Mouse (Mus musculus) kidney, embryonic 14.5 days (tissue): Measurements from ENCODE around the gene Mnat1. TPM values are rescaled to one million over a fixed set of nuclear protein-coding genes. Genes with fewer than 3 reads are reported as not detected.

Experiments
- ATAC-seq: fragments of 200-750 bp; cut with Nextera tagmentation; 2 replicates; pipeline ENCODE4 v1.8.0; 2017; ENCODE audit warnings: moderate number of reproducible peaks, mild to moderate bottlenecking, moderate TSS enrichment, moderate library complexity; ENCODE audit not compliant: low FRiP score, low TSS enrichment
- H3K27ac ChIP-seq: fragments of 300-500 bp; sonication (generic); 2 replicates; pipeline ENCODE4 v1.5.1; 2014; ENCODE audit warnings: low read depth, mild to moderate bottlenecking, low read length, moderate library complexity, mixed read lengths
- H3K27me3 ChIP-seq: fragments of 300-500 bp; sonication (generic); 2 replicates; pipeline ENCODE4 v1.6.1; 2014; ENCODE audit warnings: mild to moderate bottlenecking, low read length; ENCODE audit not compliant: control insufficient read depth, insufficient read depth
- H3K36me3 ChIP-seq: fragments of 300-500 bp; sonication (generic); 2 replicates; pipeline ENCODE4 v1.6.1; 2014; ENCODE audit warnings: low read length, mixed read lengths; ENCODE audit not compliant: control insufficient read depth, insufficient read depth
- H3K4me1 ChIP-seq: fragments of 300-500 bp; sonication (generic); 2 replicates; pipeline ENCODE4 v1.6.1; 2014; ENCODE audit warnings: low read length, mixed read lengths; ENCODE audit not compliant: control insufficient read depth, insufficient read depth
- H3K4me2 ChIP-seq: fragments of 300-500 bp; sonication (generic); replicated peaks from 2 replicates; pipeline ENCODE4 v1.6.1; 2014; ENCODE audit warnings: low read depth, mild to moderate bottlenecking, low read length
- H3K4me3 ChIP-seq: fragments of 300-500 bp; sonication (generic); 2 replicates; pipeline ENCODE4 v1.5.1; 2014; ENCODE audit warnings: mild to moderate bottlenecking, low read length
- H3K9ac ChIP-seq: fragments of 300-500 bp; sonication (generic); 2 replicates; pipeline ENCODE4 v1.6.1; 2014; ENCODE audit warnings: low read depth, mild to moderate bottlenecking, low read length, moderate library complexity
- H3K9me3 ChIP-seq: fragments of 300-500 bp; sonication (generic); 2 replicates; pipeline ENCODE4 v1.6.1; 2016; ENCODE audit warnings: low read length; ENCODE audit not compliant: control insufficient read depth
- WGBS: fragments of 180-500 bp; shearing (Covaris S2); extraction: QIAGEN DNeasy Blood & Tissue Kit; methylation state at CpG from one replicate; pipeline ENCODE4 v1.1.7; 2014; 5-methylcytosine and 5-hydroxymethylcytosine counted together
- polyA plus RNA-seq: library from polyadenylated mRNA; unstranded; fragments of >200 nt; fragmentation: Nextera tagmentation; extraction: Ambion mirVana; gene quantifications from 2 replicates; pipeline ENCODE4 v1.2.1, GENCODE M21; 2014

The Mnat1 gene
- polyA plus RNA-seq, 1 experiment from 2014 or later: 43.4 TPM

- WGBS: 93% methylated on average over 4 of the region's 4 CpGs
- no peaks in the 10 kb centered on the region for H3K27me3 ChIP-seq
Observed at GRCm38 (mm10) chr12:73208518-73208917, 85.0 kb downstream of the Mnat1 start.

DNA sequence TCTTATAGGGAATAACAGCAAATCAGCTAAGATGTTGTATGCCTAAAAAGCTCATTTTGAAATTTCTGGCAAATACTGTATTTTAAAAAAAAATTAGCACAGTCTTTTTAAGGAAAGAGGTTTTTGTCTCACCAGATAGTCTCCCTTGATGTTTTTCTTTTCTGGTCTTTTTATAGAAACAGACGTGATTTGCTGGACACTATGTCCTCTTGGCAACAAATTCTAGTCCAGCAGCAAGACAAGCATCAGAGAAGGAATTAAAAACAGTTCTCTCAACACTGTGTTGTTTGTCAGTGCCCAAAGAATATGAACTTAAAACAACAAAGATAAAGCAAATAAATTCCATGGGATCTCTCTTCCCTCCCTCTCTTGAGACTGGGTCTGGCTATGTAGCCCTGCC is 85.6 kb downstream of the Mnat1 start:
- no peaks in the 10 kb centered on the region for H3K4me1 ChIP-seq
- H3K4me2 ChIP-seq: no peak overlapping the region
- H3K9ac ChIP-seq: no peak overlapping the region
- no peaks in the 10 kb centered on the region for H3K9me3 ChIP-seq
- no peak overlapping the region for H3K4me3 ChIP-seq
- no peak overlapping the region for H3K27ac ChIP-seq
- H3K36me3 ChIP-seq: no peaks in the 10 kb centered on the region
- 39% methylated on average over 1 of the region's 1 CpGs for WGBS
- no peak for ATAC-seq
- H3K27me3 ChIP-seq: no peaks in the 10 kb centered on the region

More at GRCm38 (mm10) chr12:73208518-73208917, 85.0 kb downstream of the Mnat1 start:
- H3K9ac ChIP-seq: no peak overlapping the region
- H3K9me3 ChIP-seq: no peaks in the 10 kb centered on the region
- no peaks in the 10 kb centered on the region for H3K36me3 ChIP-seq
- H3K4me3 ChIP-seq: no peak overlapping the region
- no peak overlapping the region for H3K27ac ChIP-seq
- no peaks in the 10 kb centered on the region for H3K4me1 ChIP-seq
- H3K4me2 ChIP-seq: no peak overlapping the region
- no peak for ATAC-seq

DNA sequence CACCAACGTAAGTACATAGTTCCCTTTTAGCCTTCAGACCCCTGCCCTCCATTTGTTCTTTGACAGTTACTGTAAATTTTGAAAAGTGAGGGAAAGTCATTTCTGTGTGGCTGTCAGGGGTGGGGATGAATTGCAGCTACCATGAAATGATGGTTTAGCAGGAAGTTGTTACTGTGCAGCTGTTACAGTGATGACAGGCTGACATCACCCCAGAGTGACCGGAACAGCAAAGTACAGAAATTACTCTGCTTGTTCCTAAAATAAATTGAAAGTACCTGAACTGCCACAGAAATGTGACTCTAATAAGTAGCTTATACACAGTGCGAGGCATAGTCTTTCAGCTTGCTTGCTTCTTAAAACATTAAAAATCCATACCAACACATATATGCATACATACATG is 86.9 kb downstream of the Mnat1 start:
- H3K9me3 ChIP-seq: no peaks in the 10 kb centered on the region
- no peaks in the 10 kb centered on the region for H3K4me1 ChIP-seq
- ATAC-seq: no peak
- H3K4me3 ChIP-seq: no peak overlapping the region
- 65% methylated on average over 3 of the region's 3 CpGs for WGBS
- no peaks in the 10 kb centered on the region for H3K36me3 ChIP-seq
- H3K4me2 ChIP-seq: no peak overlapping the region
- H3K9ac ChIP-seq: no peak overlapping the region
- H3K27me3 ChIP-seq: no peaks in the 10 kb centered on the region
- H3K27ac ChIP-seq: no peak overlapping the region

DNA sequence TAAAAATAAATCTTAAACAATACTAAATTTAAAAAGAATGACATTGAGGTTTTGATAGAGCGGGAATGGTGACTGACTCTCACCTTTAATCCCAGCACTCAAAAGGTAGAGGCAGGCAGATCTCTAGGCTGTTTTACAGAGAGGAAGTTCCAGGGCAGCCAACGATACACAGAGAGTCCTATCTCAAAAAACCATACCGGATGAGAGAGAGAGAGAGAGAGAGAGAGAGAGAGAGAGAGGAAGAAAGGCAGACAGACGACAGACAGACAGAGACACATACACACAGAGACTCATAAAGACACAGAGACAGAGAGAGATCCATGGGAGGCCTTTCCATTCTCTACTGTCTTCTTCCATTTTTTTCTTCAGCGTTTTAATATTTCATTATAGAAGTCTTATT is 92.3 kb downstream of the Mnat1 start:
- Histone ChIP-seq H3K9ac (no peak overlapping the region), H3K4me1 (no peaks in the 10 kb centered on the region), H3K27ac (no peak overlapping the region), H3K9me3 (no peaks in the 10 kb centered on the region), H3K27me3 (no peaks in the 10 kb centered on the region), H3K36me3 (peaks cover 4% of the 10 kb centered on the region; the same call in 1 of the 2 replicates), H3K4me3 (no peak overlapping the region), H3K4me2 (no peak overlapping the region)
- 92% methylated on average over 5 of the region's 5 CpGs for WGBS
- no peak for ATAC-seq

DNA sequence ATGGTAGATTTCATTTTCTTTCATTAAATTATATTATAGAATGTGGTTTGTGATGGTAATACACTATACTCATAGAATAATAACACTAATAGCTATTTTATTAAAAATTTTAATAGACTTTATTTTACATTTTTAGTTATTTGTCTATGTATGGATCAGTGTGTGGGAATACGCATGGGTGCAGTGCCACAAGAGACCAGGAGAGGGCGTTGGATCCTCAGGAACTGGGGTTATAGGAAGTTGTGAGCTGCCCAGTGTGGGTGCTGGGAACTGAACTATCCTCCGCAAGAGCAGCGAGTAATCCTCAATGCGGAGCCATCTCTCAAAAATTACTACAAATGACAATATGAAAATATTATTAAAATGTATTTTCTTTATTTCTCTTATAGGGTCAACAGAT is 95.1 kb downstream of the Mnat1 start:
- Histone ChIP-seq H3K27ac (no peak overlapping the region), H3K4me2 (no peak overlapping the region), H3K9ac (no peak overlapping the region), H3K9me3 (no peaks in the 10 kb centered on the region), H3K4me3 (no peak overlapping the region), H3K27me3 (no peaks in the 10 kb centered on the region), H3K4me1 (no peaks in the 10 kb centered on the region), H3K36me3 (peaks cover 4% of the 10 kb centered on the region; the same call in 1 of the 2 replicates)
- 89% methylated on average over 5 of the region's 5 CpGs for WGBS
- no peak for ATAC-seq

DNA sequence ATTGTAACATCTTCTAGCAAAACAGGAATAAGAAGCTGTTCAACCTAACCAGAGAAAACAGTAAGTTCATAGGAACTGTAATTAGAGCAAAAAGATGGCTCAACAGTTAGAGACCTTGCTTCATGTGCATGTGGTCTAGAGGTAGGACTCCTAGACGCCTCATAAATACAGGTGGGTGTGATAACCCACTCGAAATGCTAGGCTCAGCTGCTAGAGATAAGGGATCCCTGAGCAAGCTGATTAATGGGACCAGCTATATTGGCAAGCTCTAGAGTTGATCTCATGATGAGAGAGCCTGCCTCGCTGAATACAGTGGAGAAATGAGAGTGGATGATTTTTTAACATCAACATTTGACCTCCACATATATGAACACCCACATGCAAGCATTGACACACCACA is 97.7 kb downstream of the Mnat1 start:
- Histone ChIP-seq H3K4me1 (no peaks in the 10 kb centered on the region), H3K36me3 (peaks cover 4% of the 10 kb centered on the region; the same call in 1 of the 2 replicates), H3K27me3 (no peaks in the 10 kb centered on the region), H3K9me3 (no peaks in the 10 kb centered on the region), H3K4me2 (no peak overlapping the region), H3K4me3 (no peak overlapping the region), H3K27ac (no peak overlapping the region), H3K9ac (no peak overlapping the region)
- no peak for ATAC-seq
- 96% methylated on average over 3 of the region's 3 CpGs for WGBS

GRCm38 (mm10) chr12:73223872-73224271 is 100.4 kb downstream of the Mnat1 start:
- no peak overlapping the region for H3K27ac ChIP-seq
- no peaks in the 10 kb centered on the region for H3K9me3 ChIP-seq
- H3K4me3 ChIP-seq: no peak overlapping the region
- no peak overlapping the region for H3K4me2 ChIP-seq
- WGBS: 76% methylated on average over 6 of the region's 6 CpGs
- H3K4me1 ChIP-seq: no peaks in the 10 kb centered on the region
- no peaks in the 10 kb centered on the region for H3K27me3 ChIP-seq
- peaks cover 4% of the 10 kb centered on the region; the same call in 1 of the 2 replicates for H3K36me3 ChIP-seq
- no peak for ATAC-seq
- no peak overlapping the region for H3K9ac ChIP-seq

DNA sequence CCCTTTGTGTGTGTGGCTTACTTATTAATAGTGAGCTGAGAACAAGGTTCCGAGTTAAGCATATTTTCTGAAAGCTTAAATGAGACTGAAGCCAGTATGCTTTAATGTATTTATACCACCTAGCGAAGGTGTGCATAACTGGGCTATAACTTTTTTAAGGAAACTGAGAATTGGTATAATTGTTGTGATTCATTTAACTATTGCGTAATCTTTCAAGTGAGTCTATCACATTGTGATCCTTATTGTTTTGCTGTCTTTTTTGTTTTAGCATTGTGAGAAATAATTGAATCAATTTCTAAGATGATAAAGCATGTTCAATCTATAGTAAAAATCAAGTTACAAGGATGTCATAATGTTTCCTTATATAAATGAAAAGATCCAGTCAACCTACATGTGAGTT is 104.9 kb downstream of the Mnat1 start:
- no peaks in the 10 kb centered on the region for H3K36me3 ChIP-seq
- no peak for ATAC-seq
- H3K9me3 ChIP-seq: no peaks in the 10 kb centered on the region
- no peak overlapping the region for H3K27ac ChIP-seq
- no peak overlapping the region for H3K9ac ChIP-seq
- no peaks in the 10 kb centered on the region for H3K27me3 ChIP-seq
- no peaks in the 10 kb centered on the region for H3K4me1 ChIP-seq
- no peak overlapping the region for H3K4me2 ChIP-seq
- no peak overlapping the region for H3K4me3 ChIP-seq
- WGBS: 92% methylated on average over 3 of the region's 3 CpGs

DNA sequence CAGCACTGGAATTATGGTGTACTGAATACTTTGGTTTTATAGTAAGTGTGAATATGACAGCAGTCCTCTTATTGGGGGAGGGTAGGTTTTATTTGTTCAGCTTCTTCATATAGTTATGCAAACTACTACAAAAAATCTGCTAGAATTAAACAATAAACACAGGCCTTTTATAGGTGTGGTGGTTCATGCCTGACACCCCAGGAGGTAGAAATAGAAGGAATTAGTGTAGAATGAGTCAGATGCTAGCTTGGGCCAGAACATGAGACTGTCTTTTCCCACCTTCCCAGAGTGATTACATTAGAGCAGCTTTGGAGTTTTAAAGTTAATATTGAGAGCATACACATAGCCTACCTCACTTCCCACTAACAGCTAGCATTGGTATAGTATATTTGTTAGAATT is 106.7 kb downstream of the Mnat1 start:
- no peak overlapping the region for H3K9ac ChIP-seq
- H3K9me3 ChIP-seq: no peaks in the 10 kb centered on the region
- no peaks in the 10 kb centered on the region for H3K4me1 ChIP-seq
- H3K27ac ChIP-seq: no peak overlapping the region
- no peak overlapping the region for H3K4me3 ChIP-seq
- H3K36me3 ChIP-seq: no peaks in the 10 kb centered on the region
- H3K27me3 ChIP-seq: no peaks in the 10 kb centered on the region
- H3K4me2 ChIP-seq: no peak overlapping the region
- no peak for ATAC-seq

DNA sequence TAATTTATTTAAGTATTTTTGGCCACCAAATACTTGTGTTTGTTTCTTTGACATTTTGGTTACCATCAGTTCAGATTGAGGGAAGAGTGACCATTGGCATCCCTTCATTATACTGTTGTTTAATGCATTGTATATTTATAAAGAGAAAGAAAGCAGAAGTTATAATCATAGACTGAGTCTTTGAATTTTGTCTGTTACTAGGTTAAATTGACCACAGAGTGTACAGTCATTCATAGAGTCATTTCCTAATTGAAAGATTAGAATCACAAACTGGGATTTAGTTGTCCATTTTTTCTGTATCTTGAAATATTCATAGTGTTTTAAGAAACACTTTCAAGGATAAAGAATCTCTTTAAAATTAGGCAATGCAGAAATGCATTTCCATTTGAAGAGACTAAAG is 108.0 kb downstream of the Mnat1 start:
- Histone ChIP-seq H3K36me3 (no peaks in the 10 kb centered on the region), H3K9ac (no peak overlapping the region), H3K27ac (no peak overlapping the region), H3K4me1 (no peaks in the 10 kb centered on the region), H3K4me2 (no peak overlapping the region), H3K4me3 (no peak overlapping the region), H3K9me3 (no peaks in the 10 kb centered on the region), H3K27me3 (no peaks in the 10 kb centered on the region)
- no peak for ATAC-seq
